Mouse (Mus musculus) gastrocnemius, adult 2 months (tissue): Measurements from ENCODE around the gene Atg4d. TPM values are rescaled to one million over a fixed set of nuclear protein-coding genes. Genes with fewer than 3 reads are reported as not detected.
"Not testable (repeated sequence)": the region's sequence is repeated elsewhere in the genome, so short reads cannot be mapped to it uniquely, and the experiment has no call there.

Experiments
- DNase-seq: peaks from one replicate; pipeline ENCODE4 v3.0.0; 2022
- H3K27ac ChIP-seq: fragments of 200-600 bp; 2 replicates; pipeline ENCODE4 v1.8.1; 2022; ENCODE audit warnings: mild to moderate bottlenecking
- H3K4me3 ChIP-seq: fragments of 200-600 bp; 2 replicates; pipeline ENCODE4 v1.8.1; 2022; ENCODE audit warnings: mild to moderate bottlenecking, moderate library complexity
- CTCF ChIP-seq: fragments of 200-600 bp; IDR thresholded peaks from 2 replicates; pipeline ENCODE4 v1.8.1; 2022; ENCODE audit warnings: antibody characterized with exemption, mild to moderate bottlenecking, moderate library complexity
- intact Hi-C: fragments of 180-260 bp; cut with DNase I; formaldehyde crosslinking; loops from one replicate; pipeline ENCODE4 v1.15.1; 2025
- total RNA-seq, 2 experiments: library from RNA; stranded (reverse); gene quantifications; 2 replicates each; pipeline ENCODE4 v1.2.3; 2021

The Atg4d gene
- total RNA-seq, 2 experiments from 2014 or later, result 68.0 to 77.4 TPM

DNA sequence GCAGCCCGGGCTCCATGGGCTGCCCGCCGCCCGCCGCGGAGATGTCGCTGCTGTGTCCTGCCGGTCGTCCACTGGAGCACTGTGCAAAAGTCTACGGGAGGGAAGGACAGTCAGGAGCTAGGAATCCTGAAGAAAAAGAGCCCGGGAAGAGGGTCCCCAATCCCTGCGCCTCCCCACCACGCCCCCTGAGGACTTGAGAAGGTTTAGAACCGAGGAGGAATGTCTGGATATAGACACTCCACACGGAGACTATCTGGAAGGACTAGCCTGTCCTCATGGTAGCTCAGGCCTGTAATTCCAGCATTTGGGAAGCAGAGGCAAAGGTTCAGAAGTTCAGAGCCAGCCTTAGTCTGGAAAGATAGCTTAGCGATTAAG is 20.0 kb upstream of the Atg4d start:
- intact Hi-C loops, result no loop called here
- no peak for DNase-seq
- peak overlapping the region; percentile 73 for H3K4me3 ChIP-seq
- no peak for TF ChIP-seq CTCF
- H3K27ac ChIP-seq, result no peak overlapping the region

GRCm38 (mm10) chr9:21246342-21246741 is 18.8 kb upstream of the Atg4d start:
- Histone ChIP-seq H3K27ac (no peak overlapping the region), H3K4me3 (no peak overlapping the region)
- DNase-seq, result no peak
- TF ChIP-seq CTCF, result no peak
- intact Hi-C loops, result no loop called here

GRCm38 (mm10) chr9:21248326-21248725 is 16.8 kb upstream of the Atg4d start, which contains the start of gene S1pr5:
Gene S1pr5, minus strand, starts transcription at chr9:21248443.
- peak; percentile 77 for DNase-seq
- intact Hi-C loops, result no loop called here
- H3K4me3 ChIP-seq, result peak within 1 kb of the TSS; percentile 59
- no peak for TF ChIP-seq CTCF
- no peak within 1 kb of the TSS for H3K27ac ChIP-seq

DNA sequence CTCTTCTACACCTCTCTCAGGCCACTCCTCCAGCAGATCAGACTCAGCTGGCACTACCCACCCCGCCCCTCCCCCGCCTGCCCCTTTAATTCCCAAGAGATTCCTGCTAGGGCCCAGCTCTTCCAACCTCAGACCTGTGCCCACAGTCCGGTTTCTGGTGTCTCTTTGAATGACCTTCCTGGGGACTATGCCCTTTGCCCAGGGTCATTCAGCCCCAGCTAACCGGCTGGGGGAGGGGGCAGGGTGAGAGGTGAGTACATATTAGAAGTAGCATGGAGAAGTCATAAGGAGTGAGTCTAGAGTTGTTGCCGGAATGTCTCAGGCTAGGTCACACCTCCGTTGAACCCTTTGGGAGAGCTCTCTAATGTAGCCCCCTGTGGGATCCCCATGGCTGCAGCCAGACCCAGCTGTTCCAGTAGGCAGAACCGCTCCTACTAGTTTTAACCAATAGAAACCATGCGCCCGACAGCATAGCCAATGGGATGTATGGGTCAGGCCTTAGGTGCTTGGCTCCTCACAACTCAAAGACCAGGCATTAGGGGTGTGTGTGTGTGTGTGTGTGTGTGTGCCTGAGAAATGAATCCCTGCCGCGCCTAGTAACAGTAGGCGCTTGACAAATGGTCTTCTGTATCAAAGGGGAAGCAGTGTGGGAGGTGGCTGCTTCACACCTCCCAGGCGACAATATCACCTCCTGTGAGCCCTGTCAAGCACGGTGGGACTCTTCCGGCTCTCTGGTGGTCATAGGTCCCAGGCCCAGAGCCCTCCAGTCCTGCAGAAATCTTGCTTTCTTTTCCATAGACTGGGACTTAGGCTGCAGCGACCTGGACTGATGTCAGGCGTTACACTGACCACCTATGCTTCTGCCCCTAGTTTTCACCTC is 15.2 kb upstream of the Atg4d start:
- H3K27ac ChIP-seq, result no peak overlapping the region
- no peak for DNase-seq
- TF ChIP-seq CTCF, result no peak
- no peak overlapping the region for H3K4me3 ChIP-seq
- intact Hi-C loops, result no loop called here

DNA sequence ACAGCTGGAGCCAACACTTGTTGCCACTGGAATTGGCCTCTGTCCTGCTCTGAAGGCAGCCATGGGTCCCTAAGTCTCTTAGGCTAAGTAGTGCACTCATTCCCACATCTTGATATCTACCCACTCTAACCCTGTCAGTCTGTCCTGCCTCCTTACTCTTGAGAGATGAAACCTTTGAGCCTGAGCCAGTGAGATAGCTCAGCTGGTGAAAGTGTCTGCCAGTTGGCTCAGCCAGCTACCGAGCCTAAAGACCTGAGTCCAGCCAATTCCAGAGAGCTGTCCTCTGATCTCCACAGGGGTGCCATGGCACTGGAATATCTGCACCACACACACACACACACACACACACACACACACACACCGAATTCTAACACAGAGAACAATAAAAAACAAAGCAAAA is 14.6 kb upstream of the Atg4d start:
- no peak overlapping the region for H3K27ac ChIP-seq
- H3K4me3 ChIP-seq, result no peak overlapping the region
- intact Hi-C loops, result no loop called here
- peak; percentile 65 for DNase-seq
- no peak for TF ChIP-seq CTCF

GRCm38 (mm10) chr9:21251116-21251735 is 13.9 kb upstream of the Atg4d start:
- intact Hi-C loops, result no loop called here
- no peak for TF ChIP-seq CTCF
- Histone ChIP-seq H3K4me3 (no peak overlapping the region), H3K27ac (no peak overlapping the region)
- no peak for DNase-seq

DNA sequence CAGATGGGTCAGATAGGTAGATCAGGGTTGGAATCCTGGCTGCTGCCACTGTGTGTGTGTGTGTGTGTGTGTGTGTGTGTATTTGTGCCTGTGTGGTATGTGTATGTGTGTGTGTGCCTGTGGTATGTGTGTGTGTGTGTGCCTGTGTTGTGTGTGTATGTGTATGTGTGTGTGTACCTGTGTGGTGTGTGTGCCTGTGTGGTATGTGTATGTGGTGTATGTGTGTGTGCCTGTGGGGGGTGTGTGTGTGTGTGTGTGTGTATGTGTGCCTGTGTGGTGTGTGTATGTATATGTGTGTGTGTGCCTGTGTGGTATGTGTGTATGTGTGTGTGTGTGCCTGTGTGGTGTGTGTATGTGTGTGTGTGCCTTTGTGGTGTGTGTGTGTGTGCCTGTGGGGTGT is 10.4 kb upstream of the Atg4d start:
- DNase-seq, result no peak
- intact Hi-C loops, result no loop called here
- TF ChIP-seq CTCF, result no peak
- H3K27ac ChIP-seq, result no peak overlapping the region
- H3K4me3 ChIP-seq, result no peak overlapping the region

DNA sequence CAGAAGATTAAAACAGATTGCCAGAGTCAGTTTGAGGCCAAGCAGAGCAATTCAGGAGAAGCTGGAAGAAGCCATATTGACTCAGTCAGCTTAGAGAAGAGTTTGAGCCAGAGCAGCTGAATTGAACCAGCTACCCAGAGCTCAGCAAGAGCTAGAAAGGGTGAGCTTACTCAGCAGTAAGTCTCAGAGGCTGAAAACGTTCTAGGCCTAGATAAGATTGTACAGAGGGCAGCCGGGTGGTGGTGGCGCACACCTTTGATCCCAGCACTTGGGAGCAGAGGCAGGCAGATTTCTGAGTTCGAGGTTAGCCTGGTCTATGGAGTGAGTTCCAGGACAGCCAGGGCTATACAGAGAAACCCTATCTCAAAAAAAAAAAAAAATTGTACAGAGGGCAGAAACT is 8.7 kb upstream of the Atg4d start:
- H3K4me3 ChIP-seq, DNase-seq, H3K27ac ChIP-seq, intact Hi-C loops: not testable (repeated sequence)

GRCm38 (mm10) chr9:21260491-21261040 is 4.5 kb upstream of the Atg4d start:
- Histone ChIP-seq H3K4me3 (no peak overlapping the region), H3K27ac (no peak overlapping the region)
- intact Hi-C loops, result no loop called here
- DNase-seq, result no peak
- TF ChIP-seq CTCF, result no peak

- no peak for DNase-seq
- Histone ChIP-seq H3K27ac (no peak overlapping the region), H3K4me3 (no peak overlapping the region)
- no peak for TF ChIP-seq CTCF
- intact Hi-C loops, result loop anchor here (2.0 kb wide), 1 partner anchor 75 kb away; no protein-coding TSS in a partner anchor
Measured at GRCm38 (mm10) chr9:21261831-21262230, 3.3 kb upstream of the Atg4d start.

GRCm38 (mm10) chr9:21264272-21264999 is 657 bp upstream of the Atg4d start:
- intact Hi-C loops, result loop anchor here (2.0 kb wide), 1 partner anchor 26 kb away; the partner anchor contains the start of gene Keap1
- DNase-seq, result no peak
- Histone ChIP-seq H3K4me3 (peak overlapping the region; percentile 89), H3K27ac (peak overlapping the region; percentile 96)
- no peak for TF ChIP-seq CTCF

GRCm38 (mm10) chr9:21265611-21266010 is 518 bp downstream of the Atg4d start:
- intact Hi-C loops, result loop anchor here (1.0 to 2.0 kb wide), 2 partner anchors 22 to 27 kb away; partner anchors contain the start of genes Keap1 and Kri1
- no peak for DNase-seq
- TF ChIP-seq CTCF, result no peak
- Histone ChIP-seq H3K4me3 (peak overlapping the region; percentile 89), H3K27ac (peak overlapping the region; percentile 96)

DNA sequence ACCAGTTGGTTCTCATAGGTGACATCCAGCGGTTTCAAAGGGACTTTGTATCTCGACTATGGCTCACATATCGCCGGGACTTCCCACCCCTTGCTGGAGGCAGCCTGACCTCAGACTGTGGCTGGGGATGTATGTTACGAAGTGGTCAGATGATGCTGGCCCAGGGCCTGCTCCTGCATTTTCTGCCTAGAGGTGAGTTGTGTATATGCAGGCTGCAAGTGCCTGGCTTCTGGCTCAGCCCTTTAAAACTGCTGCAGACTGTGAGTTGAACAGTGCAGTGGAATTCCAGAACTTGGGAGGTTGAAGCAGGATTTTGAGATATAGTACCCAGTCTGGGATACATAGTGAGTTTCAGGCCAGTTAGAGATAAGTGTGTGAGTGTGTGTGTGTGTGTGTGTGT is 1.8 kb downstream of the Atg4d start:
- intact Hi-C loops, result no loop called here
- no peak overlapping the region; the same call in 1 of the 2 replicates for H3K4me3 ChIP-seq
- no peak overlapping the region for H3K27ac ChIP-seq
- no peak for DNase-seq
- no peak for TF ChIP-seq CTCF
